In genomic region chr12:80819020-80819419, GRCm38 (mm10) we compare ENCODE assay signal across 8 mouse cellular contexts. TPM values are rescaled to one million over a fixed set of nuclear protein-coding genes. Genes with fewer than 3 reads are reported as not detected.
DNase-seq lines count a peak whose midpoint lies in the region; ATAC-seq lines count a peak whose summit lies in the region.
"Not testable (repeated sequence)": the region's sequence is repeated elsewhere in the genome, so short reads cannot be mapped to it uniquely, and the experiment has no call there.
"Had no signal": no experiment of that assay in that cellular context is flagged by ENCODE, and none has a peak within 500 bp of the region (broad histone marks: within the 10 kb centered on the region; RNA-seq: fewer than 3 reads in every experiment).

No protein-coding gene starts in this region.

- not testable (repeated sequence) for H3K27me3 ChIP-seq in heart, embryonic 15.5 days; intestine, embryonic 16.5 days (replicated peaks; ENCODE audit: control insufficient read depth, insufficient read depth, low read length); lung, embryonic 15.5 days; stomach, embryonic 15.5 days (replicated peaks)

- ATAC-seq in frontal cortex, adult (ENCODE audit: low TSS enrichment), result peak; percentile 76
- not testable (repeated sequence) for ATAC-seq in heart, embryonic 15.5 days (replicated peaks; ENCODE audit: insufficient number of reproducible peaks, insufficient read depth, low FRiP score, low read depth); stomach, embryonic 15.5 days (ENCODE audit: insufficient read depth, low FRiP score, low read depth)
- peak; percentile 26; the same call in 1 of the 2 replicates for ATAC-seq in intestine, embryonic 16.5 days
- peak; percentile 35; the same call in 1 of the 2 replicates for ATAC-seq in lung, embryonic 15.5 days (ENCODE audit: borderline replicate concordance, extremely low read depth, low FRiP score, low TSS enrichment)

- not testable (repeated sequence) for H3K4me3 ChIP-seq in heart, embryonic 15.5 days; intestine, embryonic 16.5 days (ENCODE audit: low read length); lung, embryonic 15.5 days; stomach, embryonic 15.5 days (replicated peaks)

- not testable (repeated sequence) for H3K9me3 ChIP-seq in heart, embryonic 15.5 days (replicated peaks); intestine, embryonic 16.5 days (ENCODE audit: control insufficient read depth, low read length); lung, embryonic 15.5 days; stomach, embryonic 15.5 days

- H3K4me1 ChIP-seq in heart, embryonic 15.5 days (replicated peaks), result peaks cover 73% of the 10 kb centered on the region
- H3K4me1 ChIP-seq in intestine, embryonic 16.5 days (ENCODE audit: control insufficient read depth, insufficient read depth, low read length), result peaks cover 62% of the 10 kb centered on the region
- H3K4me1 ChIP-seq in lung, embryonic 15.5 days, result peaks cover 66% of the 10 kb centered on the region
- H3K4me1 ChIP-seq in stomach, embryonic 15.5 days, result peaks cover 19% of the 10 kb centered on the region

- not testable (repeated sequence) for H3K36me3 ChIP-seq in heart, embryonic 15.5 days; intestine, embryonic 16.5 days (ENCODE audit: control insufficient read depth, insufficient read depth, low read length); lung, embryonic 15.5 days; stomach, embryonic 15.5 days

- peak; percentile 23 for DNase-seq in left cerebral cortex, adult 11 months (ENCODE audit: low spot score)
- peak; percentile 61 for DNase-seq in lung, postnatal 25 days (ENCODE audit: low spot score)

- 37% methylated on average over 2 of the region's 2 CpGs for WGBS in heart, embryonic 15.5 days
- 22% methylated on average over 2 of the region's 2 CpGs for whole genome bisulfite sequencing in intestine, embryonic 16.5 days
- WGBS in lung, embryonic 15.5 days, result 14% methylated on average over 2 of the region's 2 CpGs
- WGBS in stomach, embryonic 15.5 days, result 18% methylated on average over 2 of the region's 2 CpGs

- H3K9ac ChIP-seq in heart, embryonic 15.5 days; intestine, embryonic 16.5 days (ENCODE audit: low read depth, low read length); lung, embryonic 15.5 days; stomach, embryonic 15.5 days: not testable (repeated sequence)

- peak overlapping the region; percentile 34 for H3K27ac ChIP-seq in heart, embryonic 15.5 days
- not testable (repeated sequence) for H3K27ac ChIP-seq in intestine, embryonic 16.5 days (ENCODE audit: low read length)
- H3K27ac ChIP-seq in lung, embryonic 15.5 days, result peak overlapping the region; percentile 55
- H3K27ac ChIP-seq in stomach, embryonic 15.5 days, result peak overlapping the region; percentile 51; the same call in 1 of the 2 replicates

- not testable (repeated sequence) for H3K4me2 ChIP-seq in heart, embryonic 15.5 days; intestine, embryonic 16.5 days (ENCODE audit: low read depth, low read length); lung, embryonic 15.5 days; stomach, embryonic 15.5 days

RNA-seq across cellular contexts. Expression of gene Susd6, which starts 28.7 kb away (rescaled TPM):
- 16.4 and 19.6 TPM in 2 replicates for polyA plus RNA-seq in heart, embryonic 15.5 days (2015; fragmentation: Nextera tagmentation; extraction: Ambion mirVana)
- 16.4 and 20.0 TPM in 2 replicates for polyA plus RNA-seq in intestine, embryonic 16.5 days (2015; fragmentation: Nextera tagmentation; extraction: Ambion mirVana)
- polyA plus RNA-seq in lung, embryonic 15.5 days (2015; fragmentation: Nextera tagmentation; extraction: Ambion mirVana), result 17.3 and 17.4 TPM in 2 replicates
- polyA plus RNA-seq in stomach, embryonic 15.5 days (2015; fragmentation: Nextera tagmentation; extraction: Ambion mirVana), result 17.5 and 19.2 TPM in 2 replicates

RNA-seq across cellular contexts. Expression of gene Ccdc177, which starts 58.5 kb away (rescaled TPM):
- not detected in 2 replicates for polyA plus RNA-seq in heart, embryonic 15.5 days (2015; fragmentation: Nextera tagmentation; extraction: Ambion mirVana)
- polyA plus RNA-seq in intestine, embryonic 16.5 days (2015; fragmentation: Nextera tagmentation; extraction: Ambion mirVana), result 0.02 and 0.09 TPM in 2 replicates
- 0.06 and 0.10 TPM in 2 replicates for polyA plus RNA-seq in lung, embryonic 15.5 days (2015; fragmentation: Nextera tagmentation; extraction: Ambion mirVana)
- polyA plus RNA-seq in stomach, embryonic 15.5 days (2015; fragmentation: Nextera tagmentation; extraction: Ambion mirVana), result 0.17 and 0.18 TPM in 2 replicates
- polyA plus RNA-seq: heart, embryonic 13.5 days had no signal
